Mouse (Mus musculus) forebrain, embryonic 16.5 days (tissue): ENCODE measurements around the gene Socs2. TPM values are rescaled to one million over a fixed set of nuclear protein-coding genes. Genes with fewer than 3 reads are reported as not detected.

ENCODE experiments used
- ATAC-seq: fragments of 200-750 bp; cut with Nextera tagmentation; 2 replicates; pipeline ENCODE4 v1.8.0; 2017; ENCODE audit warnings: mild to moderate bottlenecking, moderate library complexity
- H3K27ac ChIP-seq: fragments of 300-500 bp; sonication (generic); 2 replicates; pipeline ENCODE4 v1.5.1; 2014; ENCODE audit warnings: low read length, control low read depth
- H3K27me3 ChIP-seq: fragments of 300-500 bp; sonication (generic); replicated peaks from 2 replicates; pipeline ENCODE4 v1.6.1; 2014; ENCODE audit warnings: low read length; ENCODE audit not compliant: control insufficient read depth, insufficient read depth
- H3K36me3 ChIP-seq: fragments of 300-500 bp; sonication (generic); 2 replicates; pipeline ENCODE4 v1.6.1; 2014; ENCODE audit not compliant: control insufficient read depth, insufficient read depth
- H3K4me1 ChIP-seq: fragments of 300-500 bp; sonication (generic); replicated peaks from 2 replicates; pipeline ENCODE4 v1.6.1; 2014; ENCODE audit warnings: low read length; ENCODE audit not compliant: control insufficient read depth, insufficient read depth
- H3K4me2 ChIP-seq: fragments of 300-500 bp; sonication (generic); 2 replicates; pipeline ENCODE4 v1.6.1; 2014; ENCODE audit warnings: mild to moderate bottlenecking, low read length, control low read depth
- H3K4me3 ChIP-seq: fragments of 300-500 bp; sonication (generic); replicated peaks from 2 replicates; pipeline ENCODE4 v1.5.1; 2014; ENCODE audit warnings: mild to moderate bottlenecking, low read length, control low read depth
- H3K9ac ChIP-seq: fragments of 300-500 bp; sonication (generic); replicated peaks from 2 replicates; pipeline ENCODE4 v1.6.1; 2014; ENCODE audit warnings: low read depth, low read length, control low read depth
- H3K9me3 ChIP-seq: fragments of 300-500 bp; sonication (generic); 2 replicates; pipeline ENCODE4 v1.6.1; 2016; ENCODE audit warnings: low read length; ENCODE audit not compliant: control insufficient read depth
- WGBS: fragments of 180-500 bp; shearing (Covaris S2); extraction: QIAGEN DNeasy Blood & Tissue Kit; methylation state at CpG from one replicate; pipeline ENCODE4 v1.1.7; 2014; 5-methylcytosine and 5-hydroxymethylcytosine counted together
- polyA plus RNA-seq: library from polyadenylated mRNA; unstranded; fragments of >200 nt; fragmentation: Nextera tagmentation; extraction: Ambion mirVana; gene quantifications from 2 replicates; pipeline ENCODE4 v1.2.1, GENCODE M21; 2015

The Socs2 gene
- polyA plus RNA-seq, 1 experiment from 2014 or later: 145 TPM

- no peak overlapping the region for H3K27ac ChIP-seq
- no peaks in the 10 kb centered on the region for H3K9me3 ChIP-seq
- no peak overlapping the region for H3K9ac ChIP-seq
- H3K4me3 ChIP-seq: no peak overlapping the region
- WGBS: 89% methylated on average over 6 of the region's 6 CpGs
- no peak for ATAC-seq
- H3K4me2 ChIP-seq: no peak overlapping the region
- no peaks in the 10 kb centered on the region for H3K4me1 ChIP-seq
- H3K27me3 ChIP-seq: no peaks in the 10 kb centered on the region
- no peaks in the 10 kb centered on the region for H3K36me3 ChIP-seq
Measured at GRCm38 (mm10) chr10:95449033-95449432, 32.1 kb upstream of the Socs2 start.

DNA sequence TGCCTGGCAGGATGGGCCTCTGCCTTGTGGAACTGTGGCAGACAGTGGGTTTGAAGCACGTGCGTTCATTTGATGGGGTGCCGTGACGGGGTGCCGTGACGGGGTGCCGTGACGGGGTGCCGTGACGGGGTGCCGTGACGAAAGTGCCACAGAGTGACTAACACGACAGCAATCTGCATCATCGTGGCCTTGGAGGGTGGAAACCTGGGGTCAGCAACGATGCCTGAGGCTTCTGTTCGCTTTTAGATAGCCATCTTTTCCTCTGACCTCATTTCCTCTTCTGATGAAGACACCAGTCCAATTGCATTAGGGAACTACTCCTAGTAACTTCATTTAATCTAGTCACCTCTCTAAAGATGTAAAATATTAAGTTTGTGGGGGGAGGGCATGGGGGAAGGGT lies 31.0 kb upstream of the Socs2 start:
- H3K4me2 ChIP-seq: no peak overlapping the region
- H3K27ac ChIP-seq: no peak overlapping the region
- no peak for ATAC-seq
- H3K9ac ChIP-seq: no peak overlapping the region
- no peak overlapping the region for H3K4me3 ChIP-seq
- H3K4me1 ChIP-seq: no peaks in the 10 kb centered on the region
- no peaks in the 10 kb centered on the region for H3K9me3 ChIP-seq
- H3K27me3 ChIP-seq: no peaks in the 10 kb centered on the region
- no peaks in the 10 kb centered on the region for H3K36me3 ChIP-seq
- WGBS: 96% methylated on average over 16 of the region's 16 CpGs

- Histone ChIP-seq H3K27me3 (no peaks in the 10 kb centered on the region), H3K27ac (no peak overlapping the region), H3K4me1 (no peaks in the 10 kb centered on the region), H3K4me2 (no peak overlapping the region), H3K4me3 (no peak overlapping the region), H3K36me3 (no peaks in the 10 kb centered on the region), H3K9me3 (no peaks in the 10 kb centered on the region), H3K9ac (no peak overlapping the region)
- 81% methylated on average over 18 of the region's 18 CpGs for WGBS
- no peak for ATAC-seq
Measured at GRCm38 (mm10) chr10:95445104-95446056, 28.4 kb upstream of the Socs2 start.

GRCm38 (mm10) chr10:95442334-95442733 lies 25.4 kb upstream of the Socs2 start:
- H3K36me3 ChIP-seq: no peaks in the 10 kb centered on the region
- no peak overlapping the region for H3K4me2 ChIP-seq
- no peaks in the 10 kb centered on the region for H3K9me3 ChIP-seq
- no peak overlapping the region for H3K9ac ChIP-seq
- no peaks in the 10 kb centered on the region for H3K27me3 ChIP-seq
- no peaks in the 10 kb centered on the region for H3K4me1 ChIP-seq
- no peak overlapping the region for H3K4me3 ChIP-seq
- ATAC-seq: no peak
- whole genome bisulfite sequencing: 91% methylated on average over 4 of the region's 4 CpGs
- H3K27ac ChIP-seq: no peak overlapping the region

GRCm38 (mm10) chr10:95440566-95440965 lies 23.6 kb upstream of the Socs2 start:
- ATAC-seq: no peak
- Histone ChIP-seq H3K4me3 (no peak overlapping the region), H3K27me3 (no peaks in the 10 kb centered on the region), H3K4me2 (no peak overlapping the region), H3K9me3 (no peaks in the 10 kb centered on the region), H3K4me1 (no peaks in the 10 kb centered on the region), H3K9ac (no peak overlapping the region), H3K27ac (no peak overlapping the region), H3K36me3 (no peaks in the 10 kb centered on the region)
- 73% methylated on average over 2 of the region's 2 CpGs for WGBS

- WGBS: 92% methylated on average over 10 of the region's 10 CpGs
- ATAC-seq: no peak
- Histone ChIP-seq H3K4me3 (no peak overlapping the region), H3K27ac (no peak overlapping the region), H3K27me3 (no peaks in the 10 kb centered on the region), H3K4me2 (no peak overlapping the region), H3K9me3 (no peaks in the 10 kb centered on the region), H3K36me3 (no peaks in the 10 kb centered on the region), H3K4me1 (no peaks in the 10 kb centered on the region), H3K9ac (no peak overlapping the region)
Measured at GRCm38 (mm10) chr10:95439718-95440339, 22.8 kb upstream of the Socs2 start.

GRCm38 (mm10) chr10:95438941-95439340 lies 22.0 kb upstream of the Socs2 start:
- no peaks in the 10 kb centered on the region for H3K36me3 ChIP-seq
- no peak overlapping the region for H3K4me2 ChIP-seq
- H3K27me3 ChIP-seq: no peaks in the 10 kb centered on the region
- no peaks in the 10 kb centered on the region for H3K9me3 ChIP-seq
- no peak overlapping the region for H3K9ac ChIP-seq
- H3K4me1 ChIP-seq: no peaks in the 10 kb centered on the region
- H3K27ac ChIP-seq: no peak overlapping the region
- WGBS: 87% methylated on average over 11 of the region's 11 CpGs
- ATAC-seq: no peak
- H3K4me3 ChIP-seq: no peak overlapping the region

GRCm38 (mm10) chr10:95430271-95430670 lies 13.3 kb upstream of the Socs2 start:
- WGBS: 95% methylated on average over 10 of the region's 10 CpGs

GRCm38 (mm10) chr10:95429111-95429510 lies 12.1 kb upstream of the Socs2 start:
- H3K4me1 ChIP-seq: no peaks in the 10 kb centered on the region
- no peak overlapping the region for H3K4me2 ChIP-seq
- no peak overlapping the region for H3K9ac ChIP-seq
- no peak for ATAC-seq
- no peak overlapping the region for H3K27ac ChIP-seq
- H3K9me3 ChIP-seq: no peaks in the 10 kb centered on the region
- H3K27me3 ChIP-seq: no peaks in the 10 kb centered on the region
- H3K4me3 ChIP-seq: no peak overlapping the region
- H3K36me3 ChIP-seq: no peaks in the 10 kb centered on the region
- 98% methylated on average over 1 of the region's 1 CpGs for WGBS

More at GRCm38 (mm10) chr10:95430271-95430670, 13.3 kb upstream of the Socs2 start:
- no peak overlapping the region for H3K9ac ChIP-seq
- no peaks in the 10 kb centered on the region for H3K36me3 ChIP-seq
- no peak overlapping the region for H3K27ac ChIP-seq
- no peaks in the 10 kb centered on the region for H3K9me3 ChIP-seq
- H3K4me1 ChIP-seq: no peaks in the 10 kb centered on the region
- H3K27me3 ChIP-seq: no peaks in the 10 kb centered on the region
- H3K4me2 ChIP-seq: no peak overlapping the region
- ATAC-seq: no peak
- no peak overlapping the region for H3K4me3 ChIP-seq
